Mouse (Mus musculus): ENCODE measurements at regions not wholly inside any gene's neighbourhood (a gene's known extent, or its start where the extent isn't known, plus 50 kb on each side); places are given as distances from the start of the nearest gene placed in this dataset.

- DNase-seq = peak; percentile 68
These were observed 191.1 kb upstream of the Dio3 start for GRCm38 (mm10) chr12:110087812-110088211.

GRCm38 (mm10) chr12:110102186-110102585 lies 176.7 kb upstream of the Dio3 start:
- DNase-seq = no peak

- DNase-seq = no peak
These were observed 166.7 kb upstream of the Dio3 start for GRCm38 (mm10) chr12:110112051-110112722.

- no peak for DNase-seq
These were observed 166.2 kb upstream of the Dio3 start for GRCm38 (mm10) chr12:110112723-110113105.

GRCm38 (mm10) chr12:110120141-110120540 lies 158.7 kb upstream of the Dio3 start:
- no peak for DNase-seq

GRCm38 (mm10) chr12:110122976-110123375 lies 155.9 kb upstream of the Dio3 start:
- no peak for DNase-seq

- no peak for DNase-seq
These were observed 152.3 kb upstream of the Dio3 start for GRCm38 (mm10) chr12:110126525-110126924.

- no peak for DNase-seq
These were observed 133.5 kb upstream of the Dio3 start for GRCm38 (mm10) chr12:110145379-110145778.

- DNase-seq = peak; percentile 43
These were observed 124.5 kb upstream of the Dio3 start for GRCm38 (mm10) chr12:110154225-110154962.

- DNase-seq = no peak
These were observed 123.9 kb upstream of the Dio3 start for GRCm38 (mm10) chr12:110154963-110155325.

- DNase-seq = peak; percentile 43
These were observed 122.4 kb upstream of the Dio3 start for GRCm38 (mm10) chr12:110156441-110156840.

- DNase-seq = no peak
These were observed 120.7 kb upstream of the Dio3 start for GRCm38 (mm10) chr12:110157998-110158747.

GRCm38 (mm10) chr12:110161306-110161705 lies 117.6 kb upstream of the Dio3 start:
- no peak for DNase-seq

- DNase-seq = no peak
These were observed 113.4 kb upstream of the Dio3 start for GRCm38 (mm10) chr12:110165462-110165861.

GRCm38 (mm10) chr12:110168407-110168806 lies 110.5 kb upstream of the Dio3 start:
- no peak for DNase-seq

GRCm38 (mm10) chr12:110169261-110169660 lies 109.6 kb upstream of the Dio3 start:
- DNase-seq = no peak

- DNase-seq = no peak
These were observed 108.4 kb upstream of the Dio3 start for GRCm38 (mm10) chr12:110170496-110170895.

GRCm38 (mm10) chr12:110177826-110178225 lies 101.0 kb upstream of the Dio3 start:
- peak; percentile 51 for DNase-seq

GRCm38 (mm10) chr12:110183473-110183872 lies 95.4 kb upstream of the Dio3 start:
- no peak for DNase-seq

- no peak for DNase-seq
These were observed 93.5 kb upstream of the Dio3 start for GRCm38 (mm10) chr12:110185399-110185798.

GRCm38 (mm10) chr12:110186381-110186780 lies 92.5 kb upstream of the Dio3 start:
- DNase-seq = no peak

- no peak for DNase-seq
These were observed 92.0 kb upstream of the Dio3 start for GRCm38 (mm10) chr12:110186911-110187245.

- DNase-seq = no peak
These were observed 91.4 kb upstream of the Dio3 start for GRCm38 (mm10) chr12:110187246-110188135.

All from adrenal gland, adult 8-10 months (tissue).